Mouse (Mus musculus): ENCODE measurements at regions not wholly inside any gene's neighbourhood (a gene's known extent, or its start where the extent isn't known, plus 50 kb on each side); places are given as distances from the start of the nearest gene placed in this dataset.
"Not testable (repeated sequence)": the region's sequence is repeated elsewhere in the genome, so short reads cannot be mapped to it uniquely, and the experiment has no call there.

DNA sequence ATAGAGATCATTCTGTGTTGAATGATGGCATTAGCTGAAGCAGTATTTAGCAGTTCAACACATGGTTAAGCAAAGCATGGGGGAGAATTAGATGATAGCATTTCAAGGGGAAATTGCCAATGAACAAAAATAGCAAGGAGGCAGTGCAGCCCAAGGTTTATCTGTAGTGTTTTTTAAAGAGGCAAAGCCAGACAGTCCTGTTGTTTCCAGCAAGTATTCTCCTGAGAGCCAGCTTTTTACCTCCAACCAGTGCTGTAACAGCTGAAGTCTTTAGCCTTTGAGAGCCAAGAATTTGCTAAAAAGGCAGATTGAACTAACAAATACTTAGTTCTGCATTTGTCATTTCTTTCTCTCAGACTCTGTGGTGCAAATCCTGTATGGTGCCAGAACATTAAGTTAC, 305.1 kb upstream of the Arx start:
- ATAC-seq: no peak

DNA sequence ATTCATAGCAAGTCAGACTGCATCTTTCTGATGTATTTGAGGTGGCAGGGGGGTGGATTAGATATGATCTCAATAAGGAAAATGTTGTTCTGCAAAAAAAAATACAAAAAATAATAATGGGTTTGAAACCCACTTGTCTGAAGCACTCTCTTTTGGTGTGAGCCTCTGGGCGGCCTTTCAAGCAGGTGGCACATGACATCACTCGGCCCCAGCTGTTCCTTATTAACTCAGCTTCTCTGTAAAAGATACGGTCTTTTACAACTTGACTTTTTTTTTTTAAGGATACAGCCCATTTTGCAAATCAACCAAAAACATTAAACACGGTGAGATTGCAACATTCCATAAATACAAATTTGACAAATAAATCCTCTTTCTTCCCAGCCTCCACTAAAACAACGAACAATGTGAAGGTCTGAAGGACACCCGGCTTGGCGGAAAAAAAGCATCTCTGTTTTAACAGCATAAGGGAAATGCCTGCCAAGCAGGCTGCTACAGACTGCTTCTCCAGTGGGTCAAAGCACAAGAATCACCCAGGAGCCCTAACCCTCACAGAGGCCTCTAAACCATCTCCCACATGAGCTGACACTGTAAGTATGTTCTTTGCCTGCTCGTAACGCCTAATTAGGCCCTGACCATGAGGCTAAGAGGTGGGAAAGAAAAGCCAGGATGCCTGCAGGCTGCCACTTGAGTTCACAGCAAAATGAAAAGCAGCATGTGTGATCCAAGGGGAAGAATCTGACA, 283.8 kb upstream of the Arx start:
- no peak for ATAC-seq

DNA sequence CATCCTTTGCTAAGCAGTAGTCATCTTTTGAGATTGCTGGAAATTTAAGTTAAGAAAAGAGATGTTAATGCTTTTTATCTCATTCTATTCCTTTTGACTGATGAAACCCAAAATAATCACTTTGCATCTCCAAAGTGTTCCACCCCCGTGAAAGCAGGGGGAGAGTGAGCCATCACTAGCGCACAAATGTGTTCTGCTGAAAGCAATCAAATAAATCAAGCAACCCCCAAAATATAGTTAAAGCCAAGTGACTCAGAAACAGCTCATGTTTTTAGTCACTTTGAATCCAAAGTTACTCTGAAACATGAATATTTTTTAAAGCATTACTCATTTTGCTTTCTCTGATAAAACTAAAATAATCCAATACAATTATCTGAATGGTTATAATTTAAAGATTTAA, 279.6 kb upstream of the Arx start:
- no peak for ATAC-seq

DNA sequence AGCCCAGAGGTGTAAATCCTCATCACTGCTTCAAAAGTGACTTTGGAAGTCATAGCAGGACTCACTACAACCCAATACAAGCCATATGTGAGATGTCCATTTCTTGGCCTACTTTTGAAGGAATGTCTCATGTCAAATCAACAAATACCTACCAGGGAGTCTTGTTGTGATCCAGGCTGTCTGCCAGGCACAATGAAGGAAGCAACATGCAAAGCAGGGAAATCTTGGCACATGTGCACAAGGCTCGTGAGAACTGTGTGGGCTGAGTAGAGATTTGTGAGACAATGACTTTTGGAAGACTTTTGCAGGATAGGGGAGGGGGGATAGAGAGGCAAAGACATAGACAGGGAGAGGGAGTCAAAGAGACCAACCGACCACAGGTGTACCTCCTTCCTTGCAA, 274.7 kb upstream of the Arx start:
- no peak for ATAC-seq

DNA sequence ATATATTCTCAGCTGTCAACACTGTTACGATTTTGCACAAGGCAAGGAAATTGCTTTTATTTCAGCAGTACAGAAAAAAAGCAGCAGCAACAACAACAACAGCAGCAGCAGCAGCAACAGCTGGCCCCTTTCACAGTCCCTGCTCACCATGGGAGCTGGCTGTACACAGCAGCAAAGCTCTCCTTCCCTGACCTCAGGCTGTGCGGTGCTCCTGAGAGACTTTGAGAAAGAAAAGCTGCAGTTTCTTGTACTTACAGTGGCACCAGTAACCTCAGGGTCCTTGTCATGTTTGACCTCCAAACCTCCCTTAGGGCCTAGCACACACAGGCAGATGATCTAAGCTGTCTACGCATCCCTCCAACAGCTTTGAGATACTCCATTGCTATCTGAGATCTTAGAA, 269.9 kb upstream of the Arx start:
- no peak for ATAC-seq

DNA sequence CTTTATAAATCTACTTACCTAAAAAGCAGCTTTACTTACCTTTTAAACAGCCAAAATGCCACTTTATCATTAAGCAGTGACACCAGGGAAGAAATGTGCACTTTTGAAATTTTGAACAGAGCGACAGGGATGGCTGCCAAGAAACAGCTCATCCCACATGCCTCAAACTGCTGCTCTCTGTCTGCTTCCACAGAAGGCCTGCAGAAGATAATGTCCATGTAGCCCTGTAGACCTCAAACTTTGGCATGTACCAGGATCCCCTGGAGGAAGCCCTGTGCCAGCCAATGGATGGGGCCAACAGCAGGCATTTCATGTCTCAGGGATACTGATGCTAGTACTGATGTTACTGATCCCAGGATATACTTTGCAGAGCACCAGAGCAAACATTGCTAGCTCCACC, 245.1 kb upstream of the Arx start:
- ATAC-seq: no peak

DNA sequence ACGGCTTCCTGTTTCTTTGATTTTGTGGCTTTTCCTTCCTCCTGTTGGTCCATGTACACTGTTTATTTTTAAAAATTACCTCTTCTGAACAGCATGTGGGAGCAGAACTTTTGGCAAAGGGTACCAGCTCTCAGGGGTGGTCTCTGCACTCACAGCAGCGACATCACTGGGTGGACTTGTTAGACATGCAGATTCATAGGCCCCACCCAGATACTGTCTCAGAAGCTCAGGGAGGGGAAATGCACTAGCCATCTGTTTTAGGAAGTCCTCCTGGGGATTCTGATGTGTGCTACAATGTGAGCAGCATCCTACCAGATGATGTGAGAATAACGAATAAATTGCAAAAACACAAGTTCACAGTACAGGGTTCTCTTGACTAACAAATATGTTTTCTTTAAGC, 243.5 kb upstream of the Arx start:
- no peak for ATAC-seq

DNA sequence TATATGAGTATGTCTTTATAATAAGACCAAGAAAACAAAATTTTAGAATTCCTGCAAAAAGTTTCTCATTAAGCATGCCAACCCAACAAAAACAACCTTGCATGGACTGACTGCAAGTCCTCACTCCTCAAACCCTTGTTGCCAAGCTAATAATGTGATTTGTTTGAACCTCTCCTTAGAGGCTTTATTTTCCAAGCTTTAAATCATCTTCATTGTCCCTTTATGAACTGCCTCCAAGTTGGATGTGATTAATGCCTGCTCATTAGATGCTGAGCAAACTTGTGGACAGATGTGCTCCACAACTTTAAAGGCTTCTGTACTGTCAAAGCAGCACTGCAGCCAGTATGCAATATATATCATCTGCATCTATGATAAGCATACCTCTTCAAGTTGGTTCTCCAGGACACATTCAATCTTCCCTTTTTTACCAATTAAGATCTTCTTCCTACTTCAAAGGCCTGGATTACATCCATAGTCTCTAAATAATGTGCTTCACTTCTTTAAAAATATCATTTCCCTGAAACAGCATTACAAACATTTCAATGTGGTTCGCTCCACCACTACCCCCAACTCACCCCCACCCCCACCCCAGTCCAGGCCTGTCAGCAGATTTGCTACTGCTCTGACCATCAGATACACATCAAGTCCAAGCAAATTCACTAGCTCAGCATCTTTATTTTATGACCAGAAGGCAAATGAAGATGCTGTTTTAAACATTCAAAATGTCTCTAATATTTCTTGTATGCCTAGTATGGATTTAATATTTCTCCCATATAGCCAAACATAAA, 237.1 kb upstream of the Arx start:
- ATAC-seq: no peak

DNA sequence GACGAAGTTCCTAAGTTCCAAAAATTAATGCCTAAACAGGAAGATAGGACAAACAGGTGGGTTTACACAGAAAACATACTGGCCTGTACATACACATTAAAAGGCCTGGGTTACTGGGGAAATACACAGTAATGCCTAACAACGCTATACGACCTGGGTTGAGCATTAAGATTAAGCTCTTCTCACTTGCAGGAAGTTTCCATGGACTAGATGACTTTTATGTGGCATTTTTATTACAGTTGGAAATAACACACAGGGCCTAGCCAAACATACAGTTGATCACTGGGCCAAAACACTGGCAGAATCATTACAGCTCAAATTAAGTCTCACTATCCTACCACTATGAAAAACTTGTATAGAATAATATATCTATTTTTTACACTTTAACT, 236.5 kb upstream of the Arx start:
- no peak for ATAC-seq

DNA sequence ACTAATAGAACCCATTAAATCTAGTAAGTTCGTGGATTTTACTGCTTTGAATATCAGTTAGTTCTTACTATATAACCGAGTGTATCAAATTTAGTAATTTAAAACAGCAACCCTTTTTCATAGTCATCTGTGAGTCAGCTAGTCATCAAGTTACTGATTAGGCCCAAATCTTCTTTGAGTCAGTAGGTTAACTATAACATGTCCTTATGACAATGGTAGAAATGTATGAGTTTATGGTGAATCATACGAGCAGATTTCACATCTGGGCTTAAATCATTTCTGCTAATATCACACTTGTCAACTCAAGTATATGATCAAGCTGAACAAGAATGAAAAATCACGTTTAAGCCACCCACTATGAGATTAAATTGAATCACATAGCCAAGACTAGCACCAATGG, 226.7 kb upstream of the Arx start:
- no peak for ATAC-seq

DNA sequence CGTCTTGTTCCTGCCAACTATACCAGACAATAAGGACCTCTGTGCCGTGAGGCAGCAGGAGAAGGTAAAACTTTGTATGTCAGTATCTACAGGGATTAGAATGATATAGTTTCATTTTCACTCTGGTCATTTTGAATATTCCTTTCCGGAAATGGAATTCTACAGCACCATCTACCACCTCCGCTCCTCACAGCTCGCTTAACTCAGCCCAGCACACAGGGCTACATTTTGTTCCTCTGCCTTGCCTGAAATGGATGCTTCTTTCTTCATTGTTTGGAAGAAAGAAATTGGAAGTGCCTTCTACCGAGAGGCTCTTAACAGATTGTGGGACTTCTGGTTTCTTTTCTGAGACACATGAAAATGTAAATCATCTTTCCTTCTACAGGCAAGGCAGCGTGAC, 217.4 kb upstream of the Arx start:
- no peak for ATAC-seq

DNA sequence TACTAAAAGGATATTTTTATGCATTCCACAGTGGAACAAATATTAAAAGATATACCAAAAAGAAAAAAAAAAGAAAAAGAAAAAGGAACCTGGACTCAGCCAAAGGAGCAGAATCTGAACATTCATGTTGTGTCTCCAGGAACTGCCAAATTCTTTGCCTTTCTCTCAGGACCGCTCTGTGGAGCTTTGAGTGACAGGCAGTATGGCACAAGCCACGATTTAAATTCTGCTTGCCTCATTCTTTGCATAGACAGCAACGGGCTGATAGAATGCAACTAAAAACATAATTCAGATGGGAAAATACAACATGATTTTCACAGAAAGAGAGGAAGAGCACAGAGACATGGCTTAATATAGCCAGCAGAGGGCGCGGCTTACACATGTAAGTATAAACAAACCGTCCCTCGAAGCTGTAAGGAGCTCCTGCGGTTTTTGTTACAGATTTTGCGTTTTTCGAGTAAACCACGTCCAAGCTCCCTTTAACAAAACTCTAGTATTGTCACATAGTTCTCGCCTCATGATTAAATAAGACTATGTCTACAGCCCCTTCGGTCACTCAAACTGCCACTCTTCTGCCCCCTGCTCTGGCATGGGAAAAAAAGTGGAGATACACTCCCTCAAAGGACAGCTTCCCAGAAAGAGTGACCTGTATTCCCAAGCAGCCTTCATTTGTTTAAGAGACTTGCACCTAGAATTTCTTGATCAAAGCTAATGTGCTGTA, 216.5 kb upstream of the Arx start:
- peak; percentile 77 for ATAC-seq

DNA sequence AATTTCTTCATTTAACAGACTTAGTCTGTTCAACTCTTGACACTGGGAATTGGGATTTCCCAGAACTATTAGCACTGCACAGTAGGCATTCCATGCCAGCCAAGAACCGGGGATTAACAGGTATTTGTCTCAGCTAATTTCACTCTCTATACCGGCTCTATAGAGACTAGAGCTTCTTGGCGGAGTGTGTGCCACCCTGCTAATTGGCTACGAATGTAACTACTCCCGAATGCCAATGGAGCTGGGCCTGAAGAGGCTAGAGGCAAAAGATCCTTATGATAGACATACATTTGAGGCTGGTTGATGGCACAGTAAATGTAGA, 216.0 kb upstream of the Arx start:
- ATAC-seq: no peak

DNA sequence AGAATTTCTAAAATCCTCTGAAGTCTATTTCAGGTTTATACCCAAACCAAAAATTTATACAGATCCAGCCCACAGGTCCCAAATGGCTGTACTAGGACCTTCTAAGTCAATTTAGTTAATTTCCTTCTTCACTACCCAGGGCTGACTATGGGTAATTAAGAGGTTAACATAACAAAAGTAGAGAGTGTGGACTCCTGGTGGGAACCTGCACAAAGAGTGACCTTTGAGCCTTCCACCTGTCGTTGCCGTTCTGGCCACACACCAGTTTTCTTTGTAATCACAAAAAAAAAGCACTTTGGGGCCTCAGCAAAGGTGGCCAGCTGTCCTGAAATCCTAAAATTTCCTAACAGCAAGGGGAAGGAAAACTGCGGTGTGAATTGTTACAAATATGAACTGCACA, 197.3 kb upstream of the Arx start:
- ATAC-seq: no peak

DNA sequence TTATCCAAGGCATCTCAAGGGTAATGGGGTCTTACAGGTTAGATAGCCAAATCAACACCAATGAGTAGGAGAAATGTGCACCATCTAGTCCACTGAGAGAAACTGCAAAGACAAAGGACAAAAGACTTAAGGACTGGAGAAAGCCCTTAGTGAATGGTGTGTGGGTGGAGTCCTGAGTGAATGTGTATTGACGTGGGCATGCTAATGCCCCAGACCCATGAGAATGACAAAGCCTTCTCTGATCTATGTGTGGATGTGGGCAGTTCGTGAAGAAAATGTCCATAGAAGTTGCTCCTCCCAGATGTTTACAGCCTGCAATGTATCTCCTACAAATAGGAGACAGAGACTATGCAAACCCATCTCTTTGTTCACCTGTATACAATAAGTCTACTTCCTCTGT, 188.7 kb upstream of the Arx start:
- ATAC-seq: no peak

DNA sequence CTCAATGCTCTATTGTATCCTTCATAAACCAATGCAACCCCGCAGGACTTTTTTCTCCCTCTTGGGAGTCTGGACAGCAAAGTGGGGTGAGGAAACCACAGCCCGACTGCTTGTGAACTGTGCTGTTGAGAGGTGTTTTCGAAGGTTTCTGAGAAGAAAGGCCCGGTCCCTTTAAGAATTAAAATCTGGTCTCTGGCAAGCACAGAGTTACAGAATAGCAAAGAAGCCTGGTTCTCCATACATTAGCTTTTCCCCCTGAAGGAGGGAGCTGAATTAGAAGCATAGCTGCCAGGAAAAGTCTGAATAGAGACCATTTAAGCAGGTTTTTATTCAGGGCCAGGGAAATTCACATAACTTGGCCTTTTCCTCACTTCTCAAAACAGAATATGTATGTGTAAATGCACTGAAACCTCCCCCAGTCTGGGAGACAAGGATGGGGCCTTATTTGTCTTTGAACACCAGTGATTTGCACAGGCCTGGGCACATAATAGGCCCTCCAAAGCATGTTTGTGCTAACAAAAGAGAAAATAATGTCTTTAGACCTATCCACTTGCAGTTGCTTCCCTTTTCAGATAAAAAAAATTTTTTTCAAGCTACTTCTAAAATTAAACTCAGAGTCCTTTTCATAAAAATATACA, 178.2 kb upstream of the Arx start:
- no peak for ATAC-seq

DNA sequence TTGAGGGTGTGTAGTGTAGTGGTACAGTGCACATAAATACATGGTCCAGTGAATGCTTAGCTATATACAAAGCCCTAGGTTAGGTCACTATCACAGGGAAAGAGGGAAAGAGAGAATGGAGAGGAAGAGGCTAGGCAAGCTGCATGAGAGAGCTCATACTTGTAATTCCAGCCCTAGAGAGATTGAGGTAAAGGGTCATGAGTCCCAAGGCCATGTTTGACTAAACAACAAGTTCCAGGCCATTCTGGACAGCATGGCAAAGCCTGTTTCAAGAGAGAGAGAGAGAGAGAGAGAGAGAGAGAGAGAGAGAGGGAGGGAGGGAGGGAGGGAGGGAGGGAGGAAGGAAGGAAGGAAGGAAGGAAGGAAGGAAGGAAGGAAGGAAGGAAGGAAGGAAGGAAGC, 131.9 kb upstream of the Arx start:
- not testable (repeated sequence) for ATAC-seq

DNA sequence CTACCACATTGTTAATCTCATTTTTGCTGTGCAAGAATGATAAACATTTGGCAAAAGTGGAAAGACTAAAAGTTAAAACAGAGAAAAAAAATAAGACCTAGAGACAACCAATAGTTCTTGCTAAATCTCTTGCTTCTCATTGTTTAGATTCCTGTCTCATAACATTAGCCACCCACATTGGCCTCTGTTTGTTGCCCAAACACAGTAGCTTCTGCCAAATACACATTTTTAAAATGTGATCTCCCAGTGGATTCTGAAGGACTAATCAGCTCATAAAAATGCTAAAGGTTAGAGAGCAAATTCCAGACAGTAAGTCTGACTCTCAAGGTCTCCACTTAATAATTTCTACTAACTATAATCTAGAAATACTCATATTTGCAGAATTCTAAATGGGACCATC, 127.1 kb upstream of the Arx start:
- no peak for ATAC-seq

DNA sequence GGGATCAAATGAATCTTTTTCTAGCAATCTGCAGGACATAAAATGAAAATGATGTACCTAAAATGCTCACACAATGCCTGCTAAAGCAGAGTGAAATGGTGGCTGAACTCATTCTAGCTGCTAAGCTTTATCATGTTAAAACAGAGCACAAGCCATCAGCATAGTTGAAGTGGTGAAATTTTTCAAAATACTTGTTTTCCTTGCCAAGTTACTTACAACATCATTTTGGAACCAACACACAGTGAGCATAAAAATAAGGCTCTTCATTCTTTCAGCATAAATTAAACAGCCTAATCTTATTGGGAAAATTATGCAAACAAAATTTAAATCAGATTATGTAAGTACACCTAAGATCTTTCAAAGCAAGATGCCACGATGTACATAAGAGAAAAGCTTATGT, 125.3 kb upstream of the Arx start:
- no peak for ATAC-seq

Measured in inflammation-experienced regulatory T-cells, adult 6 months (primary cell).